Mouse (Mus musculus) monocyte, adult 5-6 weeks (primary cell): ENCODE results near the gene Gtf3c6. TPM values are rescaled to one million over a fixed set of nuclear protein-coding genes. Genes with fewer than 3 reads are reported as not detected.

ENCODE experiments used
- ATAC-seq: fragments of 153-309, 156-312 bp; replicated peaks from 2 replicates; pipeline ENCODE4 v1.8.0; 2017; ENCODE audit warnings: mild to moderate bottlenecking; ENCODE audit not compliant: low TSS enrichment, insufficient number of reproducible peaks, severe bottlenecking, poor library complexity, low FRiP score
- total RNA-seq: library from RNA; stranded (forward); fragments of 200-1000, 200-491, 200-594 nt; gene quantifications from 3 replicates; pipeline ENCODE4 v1.2.3, GENCODE M21; 2017

Gene Gtf3c6
- total RNA-seq, 1 experiment from 2014 or later = 59.3 TPM

GRCm38 (mm10) chr10:40262200-40262599 is 4.3 kb upstream of the Gtf3c6 start:
- no peak for ATAC-seq

GRCm38 (mm10) chr10:40260305-40260704 is 2.4 kb upstream of the Gtf3c6 start:
- no peak for ATAC-seq

GRCm38 (mm10) chr10:40259542-40259941 is 1.6 kb upstream of the Gtf3c6 start:
- no peak for ATAC-seq

- no peak for ATAC-seq
Measured at GRCm38 (mm10) chr10:40258976-40259375, 1.1 kb upstream of the Gtf3c6 start.

- ATAC-seq = peak; percentile 70
Measured at GRCm38 (mm10) chr10:40258401-40258966, 576 bp upstream of the Gtf3c6 start.

- ATAC-seq = no peak; the same call in 1 of the 2 replicates
Measured at GRCm38 (mm10) chr10:40256716-40257115, 1.2 kb downstream of the Gtf3c6 start.

- no peak for ATAC-seq
Measured at GRCm38 (mm10) chr10:40250969-40251368, 6.9 kb downstream of the Gtf3c6 start.

- no peak for ATAC-seq
Measured at GRCm38 (mm10) chr10:40249625-40250024, 8.3 kb downstream of the Gtf3c6 start.

- no peak for ATAC-seq
Measured at GRCm38 (mm10) chr10:40247166-40247716, 10.7 kb downstream of the Gtf3c6 start.

GRCm38 (mm10) chr10:40246374-40247165 is 11.3 kb downstream of the Gtf3c6 start, which contains the start of gene Rpf2:
TSS of gene Rpf2 (minus strand) at chr10:40247036.
- peak; percentile 96 for ATAC-seq

- ATAC-seq = no peak
Measured at GRCm38 (mm10) chr10:40237826-40238225, 20.1 kb downstream of the Gtf3c6 start.

GRCm38 (mm10) chr10:40233241-40233640 is 24.7 kb downstream of the Gtf3c6 start:
- ATAC-seq = no peak

- ATAC-seq = no peak
Measured at GRCm38 (mm10) chr10:40232442-40232841, 25.5 kb downstream of the Gtf3c6 start.

GRCm38 (mm10) chr10:40229725-40230124 is 28.2 kb downstream of the Gtf3c6 start:
- ATAC-seq = peak; percentile 67

- ATAC-seq = no peak
Measured at GRCm38 (mm10) chr10:40227660-40228303, 30.1 kb downstream of the Gtf3c6 start.

- ATAC-seq = no peak
Measured at GRCm38 (mm10) chr10:40218874-40219273, 39.0 kb downstream of the Gtf3c6 start.

GRCm38 (mm10) chr10:40212443-40213169 is 45.3 kb downstream of the Gtf3c6 start:
- ATAC-seq = peak; percentile 100
